Comparison of ENCODE assay signal across 9 mouse cellular contexts in the genomic region with DNA sequence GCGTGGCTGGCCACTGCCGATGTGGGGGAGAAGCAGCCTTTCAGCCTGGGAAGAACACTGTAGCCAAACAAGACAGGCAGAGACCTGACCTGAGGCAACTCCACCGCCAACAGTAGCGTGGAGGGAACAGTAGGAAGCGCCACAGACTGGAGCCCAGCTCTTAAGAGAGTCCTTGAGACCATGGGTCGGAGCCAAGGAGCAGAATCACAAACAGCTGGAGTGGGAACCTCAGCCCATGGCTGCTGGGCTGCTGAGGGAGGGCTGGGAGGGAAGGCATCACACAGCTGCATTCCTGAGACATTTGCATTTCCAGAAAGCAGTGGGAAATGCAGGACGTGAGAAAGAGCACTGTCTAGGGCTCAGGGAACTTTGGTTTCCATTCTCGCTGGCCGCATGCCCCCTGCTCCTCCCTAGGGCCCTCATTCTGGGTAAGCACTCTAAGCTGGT. TPM values are rescaled to one million over a fixed set of nuclear protein-coding genes. Genes with fewer than 3 reads are reported as not detected.
DNase-seq lines count a peak whose midpoint lies in the region; ATAC-seq and TF ChIP-seq lines count a peak whose summit lies in the region.
"Had no signal": no experiment of that assay in that cellular context is flagged by ENCODE, and none has a peak within 500 bp of the region (broad histone marks: within the 10 kb centered on the region; RNA-seq: fewer than 3 reads in every experiment).

No protein-coding gene starts in this region.

- WGBS in kidney, embryonic 14.5 days = 19% methylated on average over 9 of the region's 9 CpGs

- no peaks in the 10 kb centered on the region for H3K36me3 ChIP-seq in kidney, embryonic 14.5 days (ENCODE audit: control insufficient read depth, insufficient read depth, low read length)

- H3K4me1 ChIP-seq in kidney, embryonic 14.5 days (ENCODE audit: control insufficient read depth, insufficient read depth, low read length) = 0 out of 2 replicates have a peak, but pooled peaks cover 3% of the 10 kb centered on the region
- peaks cover 2% of the 10 kb centered on the region; the same call in 1 of the 2 replicates for H3K4me1 ChIP-seq in embryonic fibroblast, embryonic 13.5 days (ENCODE audit: control insufficient read depth, insufficient read depth, low read length)

- TF ChIP-seq POLR2A in embryonic fibroblast, embryonic 13.5 days (IDR thresholded peaks at IDR 0.05; ENCODE audit: low read depth, low read length) = no peak

- ATAC-seq in kidney, embryonic 14.5 days (ENCODE audit: low FRiP score, low TSS enrichment) = peak; percentile 76; the same call in 1 of the 2 replicates

- TF ChIP-seq CTCF in embryonic fibroblast, embryonic 13.5 days (IDR thresholded peaks at IDR 0.05; ENCODE audit: borderline replicate concordance, insufficient read depth, low read length) = 0 out of 2 replicates have a peak, but pooled peaks have one; percentile 28

- H3K9ac ChIP-seq in kidney, embryonic 14.5 days (ENCODE audit: low read depth, low read length) = no peak overlapping the region

- no peak overlapping the region for H3K4me3 ChIP-seq in kidney, embryonic 14.5 days (ENCODE audit: low read length)
- H3K4me3 ChIP-seq in embryonic fibroblast, embryonic 13.5 days (ENCODE audit: insufficient read depth, low read length) = no peak overlapping the region

- intact Hi-C loops in heart, postnatal 25 days (cut with DNase I) = no loop called here

- H3K9me3 ChIP-seq in kidney, embryonic 14.5 days (ENCODE audit: control insufficient read depth, low read length) = no peaks in the 10 kb centered on the region

- no peak for DNase-seq in kidney, adult 18-20 months
- peak; percentile 19 for DNase-seq in heart, postnatal 25 days (ENCODE audit: low spot score)
- DNase-seq in lung, postnatal 36 days = peak; percentile 57
- DNase-seq in layer of hippocampus, postnatal 25 days (ENCODE audit: extremely low spot score in 1 of 2, low spot score in 1 of 2) = no peak
- DNase-seq in left cerebral cortex, adult 11 months (ENCODE audit: low spot score) = no peak
- DNase-seq in cerebellum, adult 18-20 months = no peak

- no peak overlapping the region for H3K27ac ChIP-seq in kidney, embryonic 14.5 days (ENCODE audit: low read depth, low read length)
- no peak overlapping the region for H3K27ac ChIP-seq in embryonic fibroblast, embryonic 13.5 days (ENCODE audit: insufficient read depth, low read length)

- H3K27me3 ChIP-seq in kidney, embryonic 14.5 days (ENCODE audit: control insufficient read depth, insufficient read depth, low read length) = no peaks in the 10 kb centered on the region
- H3K27me3 ChIP-seq: CH12.LX had no signal

- no peak overlapping the region for H3K4me2 ChIP-seq in kidney, embryonic 14.5 days (replicated peaks; ENCODE audit: low read depth, low read length)

RNA-seq across cellular contexts. Expression of gene Tmem131l, which starts 8.8 kb away (rescaled TPM):
- 45.3 and 53.1 TPM in 2 replicates for polyA plus RNA-seq in kidney, embryonic 14.5 days (2014; fragmentation: Nextera tagmentation; extraction: Ambion mirVana)
- polyA plus RNA-seq in embryonic fibroblast, embryonic 13.5 days (2011; ENCODE audit: insufficient read length, low read depth, missing spikeins) = 11.6 and 22.6 TPM in 2 replicates
- total RNA-seq in heart, postnatal 25 days (2021) = 10 to 100 TPM; 19.4 to 20.8 TPM
- total RNA-seq in layer of hippocampus, postnatal 25 days (2021) = 10 to 100 TPM; 28.7 to 33.8 TPM

Comparison
In these comparisons a context has a peak if more than half of its experiments do, and no peak if none do; other contexts are left out.
1. DNase-seq: peak in heart, postnatal 25 days (single experiment) and lung, postnatal 36 days (single experiment); none in kidney, adult 18-20 months (single experiment), layer of hippocampus, postnatal 25 days (0 of 2), left cerebral cortex, adult 11 months (single experiment) and cerebellum, adult 18-20 months (0 of 2).